Mouse (Mus musculus): ENCODE data around the gene Prdm5.

GRCm38 (mm10) chr6:65759174-65759573 lies 19.6 kb upstream of the Prdm5 start:
- TF ChIP-seq CTCF (IDR thresholded peaks at IDR 0.05; ENCODE audit: low read depth), result no peak
- TF ChIP-seq EP300 (IDR thresholded peaks at IDR 0.05; ENCODE audit: low read depth), result no peak
